14 mouse cellular contexts compared by ENCODE assay signal in genomic region chr2:163911826-163912444, GRCm38 (mm10). TPM values are rescaled to one million over a fixed set of nuclear protein-coding genes. Genes with fewer than 3 reads are reported as not detected.
DNase-seq lines count a peak whose midpoint lies in the region; ATAC-seq lines count a peak whose summit lies in the region.
"Had no signal": no experiment of that assay in that cellular context is flagged by ENCODE, and none has a peak within 500 bp of the region (broad histone marks: within the 10 kb centered on the region; RNA-seq: fewer than 3 reads in every experiment).

No protein-coding gene starts in this region.

- no peak overlapping the region for H3K9ac ChIP-seq in heart, embryonic 11.5 days (ENCODE audit: low read depth, low read length)

- WGBS in heart, embryonic 11.5 days (ENCODE audit: insufficient replicate concordance): 43% methylated on average over 14 of the region's 14 CpGs

- no peak overlapping the region for H3K4me3 ChIP-seq in heart, embryonic 11.5 days (ENCODE audit: low read depth, low read length)

- no peaks in the 10 kb centered on the region for H3K36me3 ChIP-seq in heart, embryonic 11.5 days (ENCODE audit: control insufficient read depth, insufficient read depth, low read length)
- H3K36me3 ChIP-seq: G1E had no signal

- H3K27ac ChIP-seq in heart, embryonic 11.5 days (ENCODE audit: low read depth, low read length): no peak overlapping the region

- DNase-seq in cerebellum, adult 11-12 months: peak; percentile 50
- DNase-seq in cerebellum, postnatal 36 days: no peak
- DNase-seq in layer of hippocampus, adult 9-11 months: peak; percentile 34
- DNase-seq in layer of hippocampus, postnatal 10 days (ENCODE audit: low spot score in 2 of 2): no peak
- DNase-seq in right cerebral cortex, postnatal 4 days: peak; percentile 42
- no peak for DNase-seq in thymus, postnatal 14 days
- DNase-seq in lung, postnatal 4 days: no peak
- DNase-seq: adrenal gland, adult 2 months; kidney, adult 18-20 months; spleen, adult 18-20 months had no signal

- H3K4me2 ChIP-seq in heart, embryonic 11.5 days: peak overlapping the region; percentile 12; the same call in 1 of the 2 replicates

- no peaks in the 10 kb centered on the region for H3K9me3 ChIP-seq in heart, embryonic 11.5 days (replicated peaks; ENCODE audit: control insufficient read depth, low read length)
- H3K9me3 ChIP-seq: G1E had no signal

- ATAC-seq in heart, embryonic 11.5 days (replicated peaks; ENCODE audit: insufficient number of reproducible peaks, low FRiP score, low TSS enrichment): peak; percentile 59

- H3K4me1 ChIP-seq in heart, embryonic 11.5 days (ENCODE audit: control insufficient read depth, insufficient read depth, low read length): peaks cover 5% of the 10 kb centered on the region; the same call in 1 of the 2 replicates

- peaks cover 46% of the 10 kb centered on the region for H3K27me3 ChIP-seq in heart, embryonic 11.5 days (ENCODE audit: control insufficient read depth, insufficient read depth, low read length)

RNA-seq across cellular contexts. Expression of gene Rims4, which starts 6.5 kb away (rescaled TPM):
- total RNA-seq in layer of hippocampus, postnatal 10 days (2021): 10 to 100 TPM; 55.6 to 57.2 TPM
- polyA plus RNA-seq in heart, embryonic 11.5 days (2014; fragmentation: Nextera tagmentation; extraction: Ambion mirVana): 0.04 and 0.17 TPM in 2 replicates
- polyA plus RNA-seq: G1E had no signal

RNA-seq across cellular contexts. Expression of gene Kcnk15, which starts 58.5 kb away (rescaled TPM):
- total RNA-seq in layer of hippocampus, postnatal 10 days (2021): not detected
- polyA plus RNA-seq in heart, embryonic 11.5 days (2014; fragmentation: Nextera tagmentation; extraction: Ambion mirVana): not detected in 2 replicates
- total RNA-seq: adrenal gland, adult 2 months; G1E; gastrocnemius, postnatal 36 days had no signal
- polyA plus RNA-seq: G1E; lung, embryonic 16.5 days had no signal

Comparison
In these comparisons a context has a peak if more than half of its experiments do, and no peak if none do; other contexts are left out.
1. DNase-seq: peak in cerebellum, adult 11-12 months (single experiment), layer of hippocampus, adult 9-11 months (single experiment) and right cerebral cortex, postnatal 4 days (single experiment); none in cerebellum, postnatal 36 days (0 of 2), layer of hippocampus, postnatal 10 days (0 of 2), thymus, postnatal 14 days (single experiment) and lung, postnatal 4 days (0 of 2).